Mouse (Mus musculus) lung, embryonic 15.5 days (tissue): ENCODE results near the gene Itpk1. TPM values are rescaled to one million over a fixed set of nuclear protein-coding genes. Genes with fewer than 3 reads are reported as not detected.
A peak's percentile ranks its signal among the peaks of the same experiment; 100 is the strongest.

Experiments
- ATAC-seq: fragments of 200-750 bp; cut with Nextera tagmentation; 2 replicates; pipeline ENCODE4 v1.8.0; 2017; ENCODE audit warnings: moderate number of reproducible peaks, borderline replicate concordance; ENCODE audit not compliant: low FRiP score, low TSS enrichment; ENCODE audit errors: extremely low read depth
- H3K27ac ChIP-seq: fragments of 300-500 bp; sonication (generic); 2 replicates; pipeline ENCODE4 v1.5.1; 2015; ENCODE audit warnings: moderate library complexity, mild to moderate bottlenecking, inconsistent platforms
- H3K27me3 ChIP-seq: fragments of 300-500 bp; sonication (generic); 2 replicates; pipeline ENCODE4 v1.6.1; 2015; ENCODE audit warnings: inconsistent platforms
- H3K36me3 ChIP-seq: fragments of 300-500 bp; sonication (generic); 2 replicates; pipeline ENCODE4 v1.6.1; 2015; ENCODE audit warnings: inconsistent platforms
- H3K4me1 ChIP-seq: fragments of 300-500 bp; sonication (generic); 2 replicates; pipeline ENCODE4 v1.6.1; 2015; ENCODE audit warnings: inconsistent platforms
- H3K4me2 ChIP-seq: fragments of 300-500 bp; sonication (generic); 2 replicates; pipeline ENCODE4 v1.6.1; 2015; ENCODE audit warnings: inconsistent platforms, mild to moderate bottlenecking, moderate library complexity
- H3K4me3 ChIP-seq: fragments of 300-500 bp; sonication (generic); 2 replicates; pipeline ENCODE4 v1.5.1; 2015; ENCODE audit warnings: mild to moderate bottlenecking, inconsistent platforms
- H3K9ac ChIP-seq: fragments of 300-500 bp; sonication (generic); 2 replicates; pipeline ENCODE4 v1.6.1; 2015; ENCODE audit warnings: inconsistent platforms
- H3K9me3 ChIP-seq: fragments of 300-500 bp; sonication (generic); 2 replicates; pipeline ENCODE4 v1.6.1; 2016; ENCODE audit warnings: inconsistent platforms
- WGBS: fragments of 180-500 bp; shearing (Covaris S2); methylation state at CpG from one replicate; pipeline ENCODE4 v1.1.7; 2015; 5-methylcytosine and 5-hydroxymethylcytosine counted together
- polyA plus RNA-seq: library from polyadenylated mRNA; unstranded; fragments of >200 nt; fragmentation: Nextera tagmentation; extraction: Ambion mirVana; gene quantifications from 2 replicates; pipeline ENCODE4 v1.2.1, GENCODE M21; 2015

Itpk1 gene
- polyA plus RNA-seq, 1 experiment from 2014 or later, result 9.6 TPM

DNA sequence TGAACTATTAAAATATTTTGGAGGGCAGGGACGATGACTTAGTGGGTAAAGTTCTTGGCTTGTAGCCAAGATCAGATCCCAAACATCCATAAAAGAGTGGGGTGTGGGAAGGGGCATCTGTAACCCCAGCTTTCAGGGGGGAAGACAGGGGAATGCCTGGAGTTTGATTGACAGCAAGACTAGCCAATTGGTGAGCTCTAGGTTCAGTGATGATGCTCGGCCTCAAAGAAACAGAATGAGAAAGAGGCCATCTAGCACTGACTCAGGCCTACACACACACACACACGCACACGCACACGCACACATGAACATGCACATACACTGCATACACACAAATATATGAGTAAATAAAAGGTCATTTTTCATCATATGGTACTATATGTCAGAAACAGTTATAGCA is 5.2 kb upstream of the Itpk1 start:
- H3K4me3 ChIP-seq, result no peak overlapping the region
- no peaks in the 10 kb centered on the region for H3K36me3 ChIP-seq
- H3K4me2 ChIP-seq, result no peak overlapping the region
- no peak overlapping the region for H3K27ac ChIP-seq
- no peak overlapping the region for H3K9ac ChIP-seq
- WGBS, result 78% methylated on average over 5 of the region's 5 CpGs
- peaks cover 6% of the 10 kb centered on the region for H3K4me1 ChIP-seq
- no peaks in the 10 kb centered on the region for H3K27me3 ChIP-seq
- ATAC-seq, result no peak
- H3K9me3 ChIP-seq, result no peaks in the 10 kb centered on the region

DNA sequence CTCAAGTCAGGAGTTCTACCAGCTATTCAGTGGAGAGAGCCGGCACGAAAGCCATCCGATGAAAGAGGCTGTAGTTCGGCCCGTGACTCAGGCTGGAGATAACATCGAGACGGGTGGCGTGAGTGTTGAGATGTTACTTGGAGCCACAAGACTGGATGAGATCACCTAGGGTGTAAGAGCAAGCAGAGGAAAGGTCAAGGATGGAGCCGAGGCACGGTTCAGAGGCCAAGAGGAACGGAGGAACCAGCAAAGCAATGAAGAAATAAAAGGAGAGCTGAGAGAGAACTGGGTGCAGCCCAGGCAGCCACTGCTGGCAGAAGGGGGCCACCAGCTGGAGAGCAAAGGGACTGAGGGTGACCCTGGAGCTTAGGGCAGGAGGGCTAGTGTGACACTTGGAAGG is 3.5 kb upstream of the Itpk1 start:
- Histone ChIP-seq H3K27ac (no peak overlapping the region), H3K4me3 (no peak overlapping the region)

DNA sequence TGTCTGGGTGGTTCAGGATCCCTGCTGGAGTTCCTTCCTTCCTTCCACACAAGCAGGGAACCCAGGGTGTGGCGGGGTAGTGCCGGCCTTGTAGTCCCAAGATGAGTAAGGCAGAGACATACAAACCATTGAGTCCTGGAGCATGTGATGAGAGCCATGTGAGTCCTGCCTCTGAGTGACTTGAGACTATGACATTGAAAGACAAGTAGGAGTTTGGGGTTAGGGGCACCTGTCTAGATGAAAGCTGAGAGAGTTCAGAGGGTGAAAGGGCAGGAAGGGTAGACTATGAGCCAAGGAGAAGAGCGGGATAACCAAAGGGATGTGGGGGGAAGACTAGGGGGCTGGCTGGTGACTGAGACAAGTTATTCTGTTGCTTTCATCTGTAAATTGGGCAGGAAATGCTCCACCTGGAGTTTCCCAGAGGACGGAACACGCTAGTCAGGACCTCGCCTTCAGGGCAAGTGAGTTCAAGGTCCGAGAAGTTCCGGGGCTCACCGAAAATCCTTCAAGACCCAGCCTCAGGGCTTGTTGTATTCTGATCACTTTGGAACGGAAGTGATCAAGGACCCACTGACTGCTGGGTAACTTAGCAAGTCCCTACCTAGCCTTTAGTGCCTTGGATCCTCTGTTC is 2.2 kb upstream of the Itpk1 start:
- H3K4me2 ChIP-seq, result no peak overlapping the region
- no peaks in the 10 kb centered on the region for H3K36me3 ChIP-seq
- no peaks in the 10 kb centered on the region for H3K9me3 ChIP-seq
- H3K4me3 ChIP-seq, result no peak overlapping the region
- H3K27me3 ChIP-seq, result no peaks in the 10 kb centered on the region
- H3K9ac ChIP-seq, result no peak overlapping the region
- 81% methylated on average over 10 of the region's 10 CpGs for WGBS
- H3K27ac ChIP-seq, result no peak overlapping the region
- H3K4me1 ChIP-seq, result peaks cover 24% of the 10 kb centered on the region
- no peak for ATAC-seq

More for the DNA sequence above, 3.5 kb upstream of the Itpk1 start:
- 63% methylated on average over 11 of the region's 11 CpGs for WGBS
- Histone ChIP-seq H3K36me3 (no peaks in the 10 kb centered on the region), H3K9ac (no peak overlapping the region), H3K4me1 (peaks cover 17% of the 10 kb centered on the region), H3K4me2 (no peak overlapping the region), H3K27me3 (no peaks in the 10 kb centered on the region), H3K9me3 (no peaks in the 10 kb centered on the region)
- no peak for ATAC-seq

DNA sequence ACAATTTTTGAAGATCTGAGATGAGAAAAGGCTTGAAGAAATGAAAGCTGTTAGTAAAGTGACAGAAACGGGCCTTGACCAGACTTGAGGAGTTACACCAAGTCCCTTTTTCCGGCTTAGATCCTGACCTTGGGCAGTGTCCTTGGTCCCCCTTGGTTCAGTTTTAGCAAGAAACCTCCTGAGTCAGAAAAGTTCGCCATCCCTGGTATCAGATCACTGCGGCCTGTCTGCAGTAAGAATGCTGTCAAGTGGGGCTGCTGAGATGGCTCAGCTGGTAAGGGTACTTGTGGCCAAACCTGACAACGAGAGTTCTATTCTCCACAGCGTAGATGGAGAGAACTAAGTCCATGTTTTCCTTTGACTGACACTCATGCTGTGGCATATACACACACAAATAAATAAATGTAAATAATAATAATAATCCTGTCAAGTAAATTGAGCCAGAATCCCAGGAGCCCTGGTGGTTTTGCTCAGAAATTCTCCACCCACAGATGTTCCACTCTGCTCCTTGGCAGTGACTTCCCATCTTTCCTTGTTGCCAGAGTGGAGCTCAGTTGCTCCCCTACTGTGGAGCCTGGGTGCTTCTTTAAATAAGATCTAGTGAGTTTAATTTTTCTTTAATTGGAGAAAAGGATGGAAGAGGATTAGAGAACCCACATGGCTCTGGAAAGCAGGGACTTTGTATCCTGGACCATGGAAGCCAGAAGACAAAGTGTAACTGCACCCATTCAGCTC is 1.3 kb upstream of the Itpk1 start:
- H3K4me2 ChIP-seq, result peak overlapping the region; percentile 99
- H3K27me3 ChIP-seq, result no peaks in the 10 kb centered on the region
- peaks cover 24% of the 10 kb centered on the region for H3K4me1 ChIP-seq
- no peak overlapping the region for H3K27ac ChIP-seq
- 45% methylated on average over 6 of the region's 6 CpGs for WGBS
- no peak overlapping the region for H3K9ac ChIP-seq
- no peaks in the 10 kb centered on the region for H3K36me3 ChIP-seq
- ATAC-seq, result no peak
- H3K4me3 ChIP-seq, result no peak overlapping the region
- no peaks in the 10 kb centered on the region for H3K9me3 ChIP-seq

DNA sequence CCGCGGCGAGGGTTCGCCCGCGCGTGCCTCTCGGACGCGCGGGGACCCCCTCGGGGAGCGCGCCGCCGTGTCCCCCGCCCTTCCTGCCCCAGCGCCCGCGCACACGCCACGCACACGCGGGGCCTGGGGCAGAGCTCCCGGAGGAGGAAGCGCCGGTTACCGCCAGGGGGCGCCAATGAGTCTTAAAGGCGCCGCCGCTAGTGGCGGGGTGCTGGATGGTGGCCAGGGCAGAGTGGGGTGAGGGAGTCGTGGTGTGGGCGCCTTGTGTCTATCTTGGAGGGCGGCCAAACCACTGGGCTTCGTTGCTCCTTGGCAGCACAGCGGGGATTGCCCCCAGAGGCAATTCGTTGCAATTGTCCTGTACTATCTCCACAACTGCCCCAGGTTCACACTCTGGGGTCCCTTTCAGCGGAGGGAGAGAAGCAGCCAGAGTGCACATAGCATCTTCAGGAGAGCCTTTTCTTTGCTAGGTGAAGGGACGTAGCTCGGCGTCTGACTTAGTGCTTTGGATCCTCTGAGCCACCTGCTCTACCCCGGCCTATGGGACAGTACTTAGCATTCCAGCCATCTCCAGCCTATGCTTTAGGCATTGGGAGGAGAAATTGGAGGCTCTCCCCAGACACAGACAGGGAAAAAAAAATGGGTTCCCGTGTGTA is 614 bp upstream of the Itpk1 start:
- Histone ChIP-seq H3K9ac (peak overlapping the region; percentile 77), H3K36me3 (no peaks in the 10 kb centered on the region), H3K4me2 (peak overlapping the region; percentile 99), H3K9me3 (no peaks in the 10 kb centered on the region), H3K4me3 (peak overlapping the region; percentile 84), H3K27me3 (no peaks in the 10 kb centered on the region), H3K4me1 (peaks cover 24% of the 10 kb centered on the region), H3K27ac (peak overlapping the region; percentile 87)
- WGBS, result 1% methylated on average over 45 of the region's 45 CpGs
- ATAC-seq, result peak; percentile 68

DNA sequence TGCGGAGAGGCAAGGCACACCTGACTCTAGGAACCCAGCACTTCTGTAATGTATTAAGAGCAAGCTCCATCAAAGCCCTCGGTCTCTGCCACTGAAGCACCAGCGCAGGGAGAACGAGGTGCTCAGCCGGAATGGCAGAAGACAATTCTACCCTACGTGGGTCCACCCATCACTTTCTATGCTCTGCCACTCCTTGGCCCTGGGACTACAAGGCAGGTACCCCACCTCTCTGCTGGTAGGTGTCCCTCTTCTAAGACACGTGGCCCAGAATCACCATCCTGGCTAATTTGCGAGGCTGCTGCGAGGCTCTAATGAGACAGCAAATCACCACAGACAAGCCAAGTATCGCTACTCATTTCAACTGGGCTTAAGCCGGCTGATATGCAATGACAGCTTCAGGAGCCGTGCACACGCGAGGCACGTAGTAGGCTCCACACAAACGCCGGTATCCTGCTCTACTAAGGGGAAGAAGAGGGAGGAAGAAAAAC is 765 bp downstream of the Itpk1 start:
- WGBS, result 10% methylated on average over 17 of the region's 17 CpGs
- Histone ChIP-seq H3K4me3 (peak overlapping the region; percentile 84), H3K4me1 (peaks cover 24% of the 10 kb centered on the region), H3K4me2 (peak overlapping the region; percentile 99), H3K27ac (no peak overlapping the region), H3K9me3 (no peaks in the 10 kb centered on the region), H3K27me3 (no peaks in the 10 kb centered on the region), H3K9ac (peak overlapping the region; percentile 62), H3K36me3 (no peaks in the 10 kb centered on the region)
- no peak; the same call in 1 of the 2 replicates for ATAC-seq

DNA sequence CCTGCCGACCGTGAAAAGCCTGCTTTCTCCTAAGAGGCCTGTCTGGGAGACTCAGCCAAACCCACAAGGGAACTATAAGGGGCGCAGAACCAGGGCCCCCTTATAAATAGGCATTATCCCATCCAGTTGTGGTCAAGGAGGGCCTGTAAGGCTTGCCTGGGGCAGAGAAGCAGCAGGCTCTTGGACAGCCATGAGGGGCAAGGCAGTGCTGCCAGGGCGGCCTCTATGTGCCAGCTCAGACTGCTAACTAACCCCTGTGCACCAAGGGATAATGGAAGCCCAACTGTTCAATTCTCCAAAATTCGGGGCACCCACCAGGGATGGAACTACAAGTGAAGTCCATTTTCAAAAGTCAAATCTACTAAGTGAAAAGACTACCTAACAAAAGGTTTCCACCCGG is 1.3 kb downstream of the Itpk1 start:
- Histone ChIP-seq H3K9ac (no peak overlapping the region), H3K4me2 (peak overlapping the region; percentile 99), H3K4me1 (peaks cover 24% of the 10 kb centered on the region), H3K4me3 (peak overlapping the region; percentile 84), H3K9me3 (no peaks in the 10 kb centered on the region), H3K27ac (no peak overlapping the region), H3K27me3 (no peaks in the 10 kb centered on the region), H3K36me3 (no peaks in the 10 kb centered on the region)
- no peak for ATAC-seq
- 48% methylated on average over 6 of the region's 6 CpGs for WGBS

DNA sequence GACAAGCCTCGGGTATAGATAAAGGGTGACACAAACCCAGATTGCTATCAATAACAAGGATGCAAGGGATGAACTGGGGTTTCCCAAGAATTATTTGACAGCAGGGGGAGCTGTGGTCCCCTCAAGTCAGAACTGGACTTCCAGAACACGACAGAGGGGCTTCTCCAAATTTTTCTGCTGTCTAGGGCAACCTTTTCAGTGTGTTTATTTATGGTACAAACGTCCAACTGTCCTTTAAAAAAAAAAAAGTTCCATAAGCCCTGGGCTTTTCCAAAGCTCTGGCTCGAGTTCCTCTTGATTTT is 1.7 kb downstream of the Itpk1 start:
- peaks cover 24% of the 10 kb centered on the region for H3K4me1 ChIP-seq
- H3K4me3 ChIP-seq, result peak overlapping the region; percentile 84
- H3K4me2 ChIP-seq, result peak overlapping the region; percentile 99
- no peaks in the 10 kb centered on the region for H3K27me3 ChIP-seq
- ATAC-seq, result no peak
- 7% methylated on average over 4 of the region's 4 CpGs for WGBS
- H3K36me3 ChIP-seq, result no peaks in the 10 kb centered on the region
- H3K27ac ChIP-seq, result no peak overlapping the region; the same call in 1 of the 2 replicates
- no peaks in the 10 kb centered on the region for H3K9me3 ChIP-seq
- peak overlapping the region; percentile 15; the same call in 1 of the 2 replicates for H3K9ac ChIP-seq

DNA sequence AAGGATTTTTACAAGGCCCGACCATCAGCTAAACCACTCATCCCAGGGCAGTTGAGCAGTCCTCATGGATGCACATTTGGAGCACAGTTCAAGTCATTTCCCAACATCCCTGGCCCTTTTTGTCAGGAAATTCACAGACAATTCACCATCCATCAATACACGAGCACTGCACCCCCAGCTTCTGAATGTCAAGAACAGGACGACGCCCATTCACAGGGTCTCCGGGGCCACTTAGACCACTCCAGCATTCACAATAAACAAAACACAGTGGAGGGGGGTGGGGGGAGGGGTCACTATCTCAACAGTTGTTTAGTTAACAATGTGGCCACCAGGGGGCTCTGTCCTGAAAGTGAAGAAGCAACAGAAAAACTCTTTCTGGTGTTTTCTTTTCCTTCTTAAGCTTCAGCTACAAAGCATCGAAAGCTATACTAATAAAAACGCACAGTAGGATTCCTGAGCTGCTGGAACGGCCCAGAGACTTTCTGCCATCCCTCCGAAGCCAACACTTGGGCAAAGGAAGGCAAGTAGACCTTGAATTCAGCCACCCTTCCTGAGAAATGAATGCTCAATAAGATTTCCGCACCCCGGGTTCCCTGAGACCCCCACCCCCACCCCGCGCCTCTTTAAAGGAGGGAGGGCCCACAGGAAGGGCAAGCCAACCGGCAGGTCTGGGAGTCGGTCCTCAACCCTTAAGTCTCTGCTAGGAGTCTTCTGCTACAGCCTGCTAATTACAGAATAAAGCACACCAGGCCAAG is 2.2 kb downstream of the Itpk1 start:
- Histone ChIP-seq H3K27ac (peak overlapping the region; percentile 66; the same call in 1 of the 2 replicates), H3K4me2 (peak overlapping the region; percentile 99), H3K4me1 (peaks cover 24% of the 10 kb centered on the region), H3K9ac (peak overlapping the region; percentile 15; the same call in 1 of the 2 replicates), H3K9me3 (no peaks in the 10 kb centered on the region), H3K4me3 (peak overlapping the region; percentile 84), H3K36me3 (no peaks in the 10 kb centered on the region), H3K27me3 (no peaks in the 10 kb centered on the region)
- ATAC-seq, result no peak
- 7% methylated on average over 15 of the region's 15 CpGs for WGBS

DNA sequence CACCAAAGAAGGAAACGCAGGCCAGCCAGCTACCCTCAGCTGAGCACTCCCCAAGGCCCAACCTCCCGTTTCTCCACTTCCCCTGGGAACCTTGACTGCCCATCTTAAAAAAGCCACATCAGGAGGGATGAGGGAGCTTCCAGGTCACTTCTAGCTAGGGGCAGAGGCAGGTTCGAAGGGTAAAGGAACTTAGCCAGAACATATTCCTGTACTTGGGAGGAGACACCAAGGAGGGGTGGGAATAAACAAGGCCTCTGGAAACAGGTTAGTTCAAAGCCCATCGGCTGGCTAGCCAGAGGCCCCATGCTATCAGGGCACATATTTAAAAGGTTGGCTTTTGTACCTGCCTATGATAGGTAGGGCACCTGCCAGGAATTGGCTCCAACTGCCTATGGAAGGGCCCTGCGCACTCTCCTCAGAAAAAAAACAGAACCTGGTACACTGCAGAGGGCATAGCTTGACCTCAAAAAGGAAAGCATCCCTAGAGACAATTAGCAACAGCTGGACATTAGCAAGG is 3.0 kb downstream of the Itpk1 start:
- no peak for ATAC-seq
- no peaks in the 10 kb centered on the region for H3K27me3 ChIP-seq
- H3K9ac ChIP-seq, result no peak overlapping the region
- 87% methylated on average over 5 of the region's 5 CpGs for whole genome bisulfite sequencing
- H3K27ac ChIP-seq, result no peak overlapping the region
- H3K4me1 ChIP-seq, result peaks cover 24% of the 10 kb centered on the region
- H3K9me3 ChIP-seq, result no peaks in the 10 kb centered on the region
- H3K36me3 ChIP-seq, result no peaks in the 10 kb centered on the region
- no peak overlapping the region for H3K4me3 ChIP-seq
- no peak overlapping the region for H3K4me2 ChIP-seq

DNA sequence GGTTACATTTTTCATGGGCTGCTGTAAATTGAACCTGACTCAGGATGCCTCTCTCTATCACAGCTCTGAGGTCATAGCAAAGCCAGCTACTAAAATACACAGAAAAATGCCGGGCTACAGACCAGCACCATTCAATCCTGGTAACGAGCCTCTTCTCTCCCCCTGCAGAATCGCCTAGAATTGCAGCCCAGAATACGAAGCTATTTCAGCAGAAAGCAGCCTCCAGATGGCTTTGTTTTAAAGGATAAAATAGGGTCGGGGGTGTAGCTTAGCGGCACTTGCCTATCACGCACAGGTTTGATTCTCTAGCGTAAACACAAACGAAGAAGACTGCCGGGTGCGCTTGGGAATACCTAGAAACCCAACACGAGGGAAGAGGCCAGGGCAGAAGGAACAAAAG is 4.3 kb downstream of the Itpk1 start:
- no peak overlapping the region for H3K4me3 ChIP-seq
- WGBS, result 47% methylated on average over 12 of the region's 12 CpGs
- no peaks in the 10 kb centered on the region for H3K36me3 ChIP-seq
- no peak overlapping the region for H3K4me2 ChIP-seq
- ATAC-seq, result no peak
- no peak overlapping the region for H3K9ac ChIP-seq
- no peaks in the 10 kb centered on the region for H3K27me3 ChIP-seq
- no peak overlapping the region for H3K27ac ChIP-seq
- no peaks in the 10 kb centered on the region for H3K9me3 ChIP-seq
- peaks cover 20% of the 10 kb centered on the region for H3K4me1 ChIP-seq
